Mouse (Mus musculus): ENCODE data around the gene Tbc1d20. TPM values are rescaled to one million over a fixed set of nuclear protein-coding genes. Genes with fewer than 3 reads are reported as not detected.

Gene Tbc1d20
- total RNA-seq, 2 experiments from 2014 or later, result 134 to 144 TPM

DNA sequence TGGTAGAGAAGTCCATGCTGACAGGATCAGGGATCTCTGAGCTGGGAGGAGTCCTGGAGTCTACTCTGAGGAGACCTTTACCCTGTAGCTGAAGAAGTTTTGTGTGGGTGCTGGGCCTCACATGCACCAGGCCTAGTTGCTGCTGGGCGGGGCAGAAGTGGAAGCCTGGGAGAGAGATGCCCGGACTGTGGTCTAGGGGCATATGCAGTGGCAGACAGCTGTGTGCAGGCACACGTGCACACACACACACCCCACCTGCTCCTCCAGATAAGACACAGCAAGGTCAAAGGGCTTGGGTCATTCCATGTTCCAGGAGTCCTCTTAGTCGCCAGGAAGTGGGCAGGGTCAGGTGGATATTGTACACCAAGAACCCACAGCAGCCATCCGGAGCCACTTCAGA is 66.0 kb downstream of the Tbc1d20 start:
- DNase-seq, result no peak

GRCm38 (mm10) chr2:152360271-152360775 is 66.7 kb downstream of the Tbc1d20 start:
- peak; percentile 85 for DNase-seq

GRCm38 (mm10) chr2:152361193-152361592 is 67.6 kb downstream of the Tbc1d20 start:
- DNase-seq, result no peak

Other genes with a start within 250 kb of the Tbc1d20 start
- under 1 TPM; 0.21 to 0.27 TPM for gene Scrt2, start 212.3 kb upstream of the Tbc1d20 start, total RNA-seq (2021)
- gene Srxn1, start 188.3 kb upstream of the Tbc1d20 start, total RNA-seq (2021), result 100 to 1,000 TPM in 1 of 2 experiments, 10 to 100 TPM in 1; 48.5 to 177 TPM
- gene Tcf15, start 150.3 kb upstream of the Tbc1d20 start, total RNA-seq (2021), result 10 to 100 TPM; 22.8 to 28.8 TPM
- gene Csnk2a1, start 67.0 kb upstream of the Tbc1d20 start, total RNA-seq (2021), result 100 to 1,000 TPM in 1 of 2 experiments, 10 to 100 TPM in 1; 96.6 to 109 TPM
- 100 to 1,000 TPM in 1 of 2 experiments, 10 to 100 TPM in 1; 92.9 to 124 TPM for gene Rbck1, start 38.8 kb downstream of the Tbc1d20 start, total RNA-seq (2021)
- 1 to 10 TPM; 4.6 to 6.8 TPM for gene Trib3, start 50.2 kb downstream of the Tbc1d20 start, total RNA-seq (2021)
- gene Nrsn2, start 82.8 kb downstream of the Tbc1d20 start, total RNA-seq (2021), result 1 to 10 TPM; 1.8 to 2.8 TPM
- 10 to 100 TPM; 15.7 to 22.7 TPM for gene Sox12, start 104.2 kb downstream of the Tbc1d20 start, total RNA-seq (2021)
- gene Zcchc3, start 121.2 kb downstream of the Tbc1d20 start, total RNA-seq (2021), result 10 to 100 TPM in 1 of 2 experiments, 1 to 10 TPM in 1; 9.4 to 11.1 TPM
- gene 6820408C15Rik, start 121.8 kb downstream of the Tbc1d20 start, total RNA-seq (2021), result under 1 TPM; 0.42 to 0.79 TPM
- not detected for gene Defb23, start 170.8 kb downstream of the Tbc1d20 start, total RNA-seq (2021)
- gene Defb20, start 183.2 kb downstream of the Tbc1d20 start, total RNA-seq (2021), result not detected
- gene Defb22, start 196.3 kb downstream of the Tbc1d20 start, total RNA-seq (2021), result not detected
- gene Defb26, start 217.9 kb downstream of the Tbc1d20 start, total RNA-seq (2021), result not detected
- gene Defb28, start 224.4 kb downstream of the Tbc1d20 start, total RNA-seq (2021), result not detected
- not detected for gene Defb29, start 246.3 kb downstream of the Tbc1d20 start, total RNA-seq (2021)

Data from adrenal gland, postnatal 10 days (tissue).